Mouse (Mus musculus) hematopoietic multipotent progenitor cell, adult 10-12 weeks (in vitro differentiated cells): ENCODE measurements around the gene Il12rb2. TPM values are rescaled to one million over a fixed set of nuclear protein-coding genes. Genes with fewer than 3 reads are reported as not detected.

Source experiments
- polyA plus RNA-seq: library from polyadenylated mRNA; stranded (reverse); fragments of >175 nt; gene quantifications from 2 replicates; pipeline ENCODE4 v1.2.3, GENCODE M21; 2012; ENCODE audit warnings: low replicate concordance

The Il12rb2 gene
- polyA plus RNA-seq: 0.59 and 0.94 TPM in 2 replicates

GRCm38 (mm10) chr6:67375982-67376391 lies at the start of gene Il12rb2:
Gene Il12rb2 (minus strand): TSS chr6:67376188.

Other genes starting within 250 kb of the Il12rb2 start
- 668 and 767 TPM in 2 replicates for gene Serbp1, start 138.0 kb downstream of the Il12rb2 start, polyA plus RNA-seq
- not detected in 2 replicates for gene Il23r, start 115.7 kb upstream of the Il12rb2 start, polyA plus RNA-seq
- 3.7 and 8.5 TPM in 2 replicates for gene Tacstd2, start 159.6 kb upstream of the Il12rb2 start, polyA plus RNA-seq